Mouse (Mus musculus) heart, embryonic 12.5 days (tissue): ENCODE results near the gene Actr6. TPM values are rescaled to one million over a fixed set of nuclear protein-coding genes. Genes with fewer than 3 reads are reported as not detected.

ENCODE experiments used
- ATAC-seq: fragments of 200-750 bp; cut with Nextera tagmentation; 2 replicates; pipeline ENCODE4 v1.8.0; 2017; ENCODE audit warnings: moderate TSS enrichment, moderate library complexity; ENCODE audit not compliant: insufficient number of reproducible peaks, low FRiP score
- H3K27ac ChIP-seq: fragments of 300-500 bp; sonication (generic); 2 replicates; pipeline ENCODE4 v1.5.1; 2016; ENCODE audit warnings: mild to moderate bottlenecking, moderate library complexity; ENCODE audit not compliant: poor library complexity, severe bottlenecking
- H3K27me3 ChIP-seq: fragments of 300-500 bp; sonication (generic); replicated peaks from 2 replicates; pipeline ENCODE4 v1.6.1; 2016; ENCODE audit warnings: mild to moderate bottlenecking, moderate library complexity
- H3K36me3 ChIP-seq: fragments of 300-500 bp; sonication (generic); 2 replicates; pipeline ENCODE4 v1.6.1; 2016; ENCODE audit warnings: mild to moderate bottlenecking, moderate library complexity
- H3K4me1 ChIP-seq: fragments of 300-500 bp; sonication (generic); replicated peaks from 2 replicates; pipeline ENCODE4 v1.6.1; 2016; ENCODE audit warnings: mild to moderate bottlenecking
- H3K4me2 ChIP-seq: fragments of 300-500 bp; sonication (generic); 2 replicates; pipeline ENCODE4 v1.6.1; 2016; ENCODE audit warnings: mild to moderate bottlenecking, moderate library complexity
- H3K4me3 ChIP-seq: fragments of 300-500 bp; sonication (generic); 2 replicates; pipeline ENCODE4 v1.5.1; 2016; ENCODE audit warnings: mild to moderate bottlenecking
- H3K9ac ChIP-seq: fragments of 300-500 bp; sonication (generic); 2 replicates; pipeline ENCODE4 v1.6.1; 2016; ENCODE audit warnings: mild to moderate bottlenecking, moderate library complexity
- H3K9me3 ChIP-seq: fragments of 300-500 bp; sonication (generic); replicated peaks from 2 replicates; pipeline ENCODE4 v1.6.1; 2016; ENCODE audit warnings: mild to moderate bottlenecking, moderate library complexity
- WGBS: fragments of 180-500 bp; shearing (Covaris S2); methylation state at CpG from one replicate; pipeline ENCODE4 v1.1.7; 2016; 5-methylcytosine and 5-hydroxymethylcytosine counted together
- polyA plus RNA-seq: library from polyadenylated mRNA; unstranded; fragments of >200 nt; fragmentation: Nextera tagmentation; extraction: Ambion mirVana; gene quantifications from 2 replicates; pipeline ENCODE4 v1.2.1, GENCODE M21; 2016

The Actr6 gene
- polyA plus RNA-seq, 1 experiment from 2014 or later: 27.7 TPM

- ATAC-seq: no peak
- peaks cover 12% of the 10 kb centered on the region for H3K4me1 ChIP-seq
- no peak overlapping the region for H3K9ac ChIP-seq
- H3K9me3 ChIP-seq: no peaks in the 10 kb centered on the region
- no peaks in the 10 kb centered on the region for H3K27me3 ChIP-seq
- H3K27ac ChIP-seq: no peak overlapping the region
- no peaks in the 10 kb centered on the region for H3K36me3 ChIP-seq
- 90% methylated on average over 2 of the region's 2 CpGs for WGBS
- H3K4me2 ChIP-seq: no peak overlapping the region
- no peak overlapping the region for H3K4me3 ChIP-seq
Measured at GRCm38 (mm10) chr10:89748619-89749018, 16.5 kb upstream of the Actr6 start.

GRCm38 (mm10) chr10:89747911-89748310 lies 15.8 kb upstream of the Actr6 start:
- Histone ChIP-seq H3K9me3 (no peaks in the 10 kb centered on the region), H3K27ac (no peak overlapping the region), H3K4me3 (no peak overlapping the region), H3K9ac (no peak overlapping the region), H3K4me2 (no peak overlapping the region), H3K4me1 (peaks cover 9% of the 10 kb centered on the region), H3K36me3 (no peaks in the 10 kb centered on the region), H3K27me3 (no peaks in the 10 kb centered on the region)
- WGBS: 91% methylated on average over 1 of the region's 1 CpGs
- no peak for ATAC-seq

GRCm38 (mm10) chr10:89747221-89747905 lies 15.3 kb upstream of the Actr6 start:
- Histone ChIP-seq H3K36me3 (no peaks in the 10 kb centered on the region), H3K27ac (no peak overlapping the region), H3K9me3 (no peaks in the 10 kb centered on the region), H3K9ac (0 out of 2 replicates have a peak overlapping the region, but pooled peaks have one; percentile 28), H3K4me3 (no peak overlapping the region), H3K4me1 (peaks cover 9% of the 10 kb centered on the region), H3K4me2 (no peak overlapping the region), H3K27me3 (no peaks in the 10 kb centered on the region)
- 82% methylated on average over 8 of the region's 8 CpGs for WGBS
- no peak for ATAC-seq

- Histone ChIP-seq H3K27ac (no peak overlapping the region), H3K4me2 (no peak overlapping the region), H3K27me3 (no peaks in the 10 kb centered on the region), H3K4me1 (peaks cover 9% of the 10 kb centered on the region), H3K4me3 (no peak overlapping the region), H3K36me3 (no peaks in the 10 kb centered on the region), H3K9ac (no peak overlapping the region), H3K9me3 (no peaks in the 10 kb centered on the region)
- WGBS: 79% methylated on average over 3 of the region's 3 CpGs
- no peak for ATAC-seq
Measured at GRCm38 (mm10) chr10:89746581-89746980, 14.5 kb upstream of the Actr6 start.

GRCm38 (mm10) chr10:89745666-89746020 lies 13.5 kb upstream of the Actr6 start:
- H3K9ac ChIP-seq: peak overlapping the region; percentile 94
- H3K27ac ChIP-seq: peak overlapping the region; percentile 91
- ATAC-seq: no peak
- no peaks in the 10 kb centered on the region for H3K9me3 ChIP-seq
- peaks cover 9% of the 10 kb centered on the region for H3K4me1 ChIP-seq
- H3K36me3 ChIP-seq: no peaks in the 10 kb centered on the region
- peak overlapping the region; percentile 55 for H3K4me2 ChIP-seq
- peak overlapping the region; percentile 87 for H3K4me3 ChIP-seq
- 1% methylated on average over 14 of the region's 14 CpGs for WGBS
- H3K27me3 ChIP-seq: no peaks in the 10 kb centered on the region

DNA sequence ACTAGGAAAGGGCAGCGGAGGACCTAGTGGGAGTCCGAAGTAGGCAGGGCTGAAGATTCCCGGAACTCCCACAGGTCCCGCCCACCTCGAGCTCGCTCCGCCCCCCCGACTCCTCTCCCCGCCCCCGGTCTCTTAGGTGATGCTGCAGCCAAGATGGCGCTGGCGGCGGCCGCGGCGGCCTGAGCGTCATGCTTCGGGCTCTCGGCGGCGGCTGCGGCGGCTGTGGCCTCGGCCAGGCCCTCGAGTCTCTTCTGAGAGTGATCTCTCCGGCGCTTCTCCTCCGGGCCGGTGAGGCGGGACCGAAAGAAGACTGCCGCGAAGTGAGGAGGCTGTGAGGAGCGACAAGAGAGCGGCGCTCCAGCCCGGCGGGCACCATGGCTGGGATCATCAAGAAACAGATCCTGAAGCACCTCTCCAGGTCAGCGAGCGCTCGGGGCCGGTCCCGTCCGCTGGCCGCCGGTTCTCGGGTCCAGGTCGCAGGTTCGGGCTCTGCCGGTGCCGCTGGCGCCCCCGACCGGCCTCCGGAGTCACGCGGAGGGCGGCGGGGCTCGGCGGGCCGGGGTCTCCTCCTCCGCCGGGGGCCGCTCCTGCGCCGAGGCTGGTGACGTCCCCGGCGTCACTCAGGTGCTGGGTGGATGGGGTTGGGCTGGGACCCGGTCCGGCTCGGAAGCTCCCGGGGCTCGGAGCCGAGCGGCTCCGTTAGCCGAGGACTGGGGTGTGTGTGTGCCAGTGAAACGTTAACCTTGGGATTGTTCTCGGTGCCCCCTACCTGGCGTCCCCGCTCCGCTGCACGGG lies 13.0 kb upstream of the Actr6 start, which contains the start of gene Uhrf1bp1l:
Uhrf1bp1l (plus strand) TSS at position 121 of the 795 bp plus-strand sequence.
- WGBS: under 1% methylated on average over 85 of the region's 85 CpGs
- peak; percentile 97 for ATAC-seq
- Histone ChIP-seq H3K4me1 (peaks cover 9% of the 10 kb centered on the region), H3K4me2 (peak within 1 kb of the TSS; percentile 55), H3K27ac (peak within 1 kb of the TSS; percentile 91), H3K9me3 (no peaks in the 10 kb centered on the region), H3K4me3 (peak within 1 kb of the TSS; percentile 87), H3K27me3 (no peaks in the 10 kb centered on the region), H3K9ac (peak within 1 kb of the TSS; percentile 94), H3K36me3 (no peaks in the 10 kb centered on the region)

GRCm38 (mm10) chr10:89744341-89744740 lies 12.2 kb upstream of the Actr6 start:
- ATAC-seq: no peak
- no peak overlapping the region for H3K27ac ChIP-seq
- H3K4me1 ChIP-seq: peaks cover 5% of the 10 kb centered on the region
- no peaks in the 10 kb centered on the region for H3K27me3 ChIP-seq
- WGBS: 23% methylated on average over 3 of the region's 3 CpGs
- peak overlapping the region; percentile 55 for H3K4me2 ChIP-seq
- no peak overlapping the region for H3K9ac ChIP-seq
- no peaks in the 10 kb centered on the region for H3K9me3 ChIP-seq
- H3K36me3 ChIP-seq: no peaks in the 10 kb centered on the region
- peak overlapping the region; percentile 87 for H3K4me3 ChIP-seq

- Histone ChIP-seq H3K27me3 (no peaks in the 10 kb centered on the region), H3K36me3 (no peaks in the 10 kb centered on the region), H3K4me3 (no peak overlapping the region), H3K9me3 (no peaks in the 10 kb centered on the region), H3K4me2 (no peak overlapping the region), H3K9ac (no peak overlapping the region), H3K27ac (no peak overlapping the region), H3K4me1 (peaks cover 5% of the 10 kb centered on the region)
- no peak for ATAC-seq
- 71% methylated on average over 4 of the region's 4 CpGs for WGBS
Measured at GRCm38 (mm10) chr10:89743266-89743665, 11.2 kb upstream of the Actr6 start.

GRCm38 (mm10) chr10:89740995-89741394 lies 8.9 kb upstream of the Actr6 start:
- Histone ChIP-seq H3K36me3 (no peaks in the 10 kb centered on the region), H3K4me1 (no peaks in the 10 kb centered on the region), H3K27me3 (no peaks in the 10 kb centered on the region), H3K9me3 (no peaks in the 10 kb centered on the region), H3K27ac (no peak overlapping the region), H3K4me2 (no peak overlapping the region), H3K9ac (no peak overlapping the region), H3K4me3 (no peak overlapping the region)
- ATAC-seq: no peak
- WGBS: 74% methylated on average over 6 of the region's 6 CpGs

- 56% methylated on average over 7 of the region's 7 CpGs for WGBS
- H3K27me3 ChIP-seq: no peaks in the 10 kb centered on the region
- no peaks in the 10 kb centered on the region for H3K9me3 ChIP-seq
- H3K9ac ChIP-seq: no peak overlapping the region
- ATAC-seq: no peak
- no peak overlapping the region for H3K4me2 ChIP-seq
- no peaks in the 10 kb centered on the region for H3K36me3 ChIP-seq
- no peak overlapping the region for H3K4me3 ChIP-seq
- H3K27ac ChIP-seq: no peak overlapping the region
- no peaks in the 10 kb centered on the region for H3K4me1 ChIP-seq
Measured at GRCm38 (mm10) chr10:89739703-89740102, 7.6 kb upstream of the Actr6 start.

DNA sequence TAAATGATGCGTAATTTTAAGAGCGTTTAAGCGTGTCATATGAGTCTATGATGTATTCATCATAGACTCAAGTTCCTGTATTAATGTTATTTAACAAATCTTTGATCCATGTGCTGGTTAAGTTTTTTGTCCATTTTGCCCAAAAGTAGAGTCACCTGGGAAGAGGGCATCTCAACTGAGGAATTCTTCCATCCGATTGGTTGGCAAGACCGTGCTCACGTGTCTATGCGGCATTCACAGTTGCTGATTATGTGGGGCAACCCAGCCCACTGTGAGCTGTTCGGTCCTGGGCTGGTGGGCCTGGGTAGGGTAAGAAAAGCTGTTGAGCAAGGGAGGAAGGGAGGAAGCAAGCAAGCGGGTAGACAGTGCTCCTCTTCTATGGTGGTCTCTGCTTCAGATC lies 6.3 kb upstream of the Actr6 start:
- H3K27ac ChIP-seq: no peak overlapping the region
- no peak for ATAC-seq
- H3K36me3 ChIP-seq: no peaks in the 10 kb centered on the region
- no peaks in the 10 kb centered on the region for H3K4me1 ChIP-seq
- no peaks in the 10 kb centered on the region for H3K9me3 ChIP-seq
- no peak overlapping the region for H3K9ac ChIP-seq
- no peak overlapping the region for H3K4me3 ChIP-seq
- 89% methylated on average over 9 of the region's 9 CpGs for WGBS
- H3K27me3 ChIP-seq: no peaks in the 10 kb centered on the region
- no peak overlapping the region for H3K4me2 ChIP-seq
